Mouse (Mus musculus) thymus, postnatal 4 days (tissue): ENCODE data around the gene E2f8.

Experiments
- DNase-seq: peaks from one replicate; pipeline ENCODE4 v3.0.0; 2021

The E2f8 gene

DNA sequence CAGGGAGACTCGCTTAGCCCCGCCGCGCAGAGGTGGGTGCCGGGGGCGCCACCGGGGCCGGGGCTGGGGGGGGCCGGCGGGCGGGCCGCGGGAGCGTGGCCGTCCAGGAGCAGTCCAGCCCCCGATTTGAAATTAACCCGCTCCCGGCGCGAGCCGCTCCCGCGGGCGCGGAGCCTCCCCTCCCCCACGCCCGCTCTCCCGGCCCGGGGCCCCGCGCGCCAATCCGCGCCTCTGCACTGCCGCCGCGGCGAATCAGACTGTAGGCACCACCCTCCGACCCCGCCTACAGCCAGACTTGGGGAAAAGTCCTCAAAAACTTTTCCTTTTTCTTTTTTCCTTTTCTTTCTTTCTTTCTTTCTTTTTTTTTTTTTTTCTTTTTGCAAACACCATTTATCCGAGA lies at the start of gene E2f8:
Gene E2f8 (minus strand): TSS at position 111 of the 400 bp plus-strand sequence.
- peak; percentile 88 for DNase-seq

DNA sequence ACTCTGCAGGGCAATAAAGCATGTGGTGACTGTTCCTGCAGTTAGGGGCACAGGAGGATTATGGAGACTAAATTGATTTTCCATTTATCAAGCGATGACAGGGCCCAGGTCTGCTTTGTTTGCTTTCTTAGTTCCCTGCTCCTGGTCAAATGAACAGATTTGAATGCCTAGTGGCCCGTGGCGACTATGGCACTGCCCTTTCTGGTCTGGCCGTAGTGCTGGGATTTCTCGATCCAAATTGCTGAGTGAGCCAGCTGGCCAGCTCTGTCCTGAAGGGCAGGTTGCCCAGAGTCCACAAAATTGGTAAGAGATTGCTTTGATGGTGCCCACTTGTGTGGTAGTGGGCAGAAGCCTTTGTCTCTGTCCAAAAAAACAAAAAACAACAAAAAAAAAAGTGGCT lies 49.0 kb upstream of the E2f8 start:
- DNase-seq = no peak

DNA sequence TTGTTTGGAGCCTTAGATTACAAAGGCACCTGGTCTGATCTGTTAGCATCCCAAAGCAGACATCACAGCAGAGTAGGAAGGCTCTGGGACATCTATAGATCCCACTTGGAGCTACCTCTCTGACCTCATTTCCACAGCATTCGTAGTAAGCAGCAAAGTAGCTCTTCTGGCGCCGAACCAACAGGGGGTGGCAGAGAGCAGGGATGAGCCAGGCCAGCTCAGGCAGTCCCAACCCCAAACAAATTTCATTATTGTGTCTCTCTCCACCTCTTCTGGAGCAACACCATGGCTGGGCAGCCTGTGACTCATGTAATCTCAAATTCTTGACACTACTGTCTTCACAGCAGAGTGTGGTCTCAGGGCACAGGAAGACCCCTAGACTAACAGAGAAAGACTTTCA lies 47.0 kb upstream of the E2f8 start:
- DNase-seq = peak; percentile 88

GRCm38 (mm10) chr7:48925214-48925613 lies 43.8 kb upstream of the E2f8 start:
- DNase-seq = no peak

GRCm38 (mm10) chr7:48923620-48924019 lies 42.2 kb upstream of the E2f8 start:
- DNase-seq = no peak

DNA sequence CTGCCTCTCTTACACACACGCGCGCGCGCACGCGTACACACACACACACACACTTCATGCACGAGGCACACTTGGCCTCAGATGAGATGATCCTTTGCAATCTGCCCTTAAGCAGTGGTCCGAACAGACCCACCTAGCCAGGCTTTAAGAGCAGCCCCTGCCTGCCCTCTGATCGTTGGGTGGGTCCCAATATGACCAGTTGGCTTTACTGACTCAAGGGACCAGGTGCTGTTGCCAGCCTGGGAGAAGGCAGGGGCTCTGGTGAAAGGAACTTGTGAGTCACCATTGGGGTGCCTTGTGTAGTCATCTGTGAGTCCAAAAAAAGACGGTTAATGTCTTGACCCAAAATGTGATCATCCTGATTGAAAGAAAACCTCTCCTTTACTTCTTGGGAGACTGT lies 37.0 kb upstream of the E2f8 start:
- no peak for DNase-seq

- DNase-seq = no peak
Measured at GRCm38 (mm10) chr7:48917988-48918387, 36.6 kb upstream of the E2f8 start.

DNA sequence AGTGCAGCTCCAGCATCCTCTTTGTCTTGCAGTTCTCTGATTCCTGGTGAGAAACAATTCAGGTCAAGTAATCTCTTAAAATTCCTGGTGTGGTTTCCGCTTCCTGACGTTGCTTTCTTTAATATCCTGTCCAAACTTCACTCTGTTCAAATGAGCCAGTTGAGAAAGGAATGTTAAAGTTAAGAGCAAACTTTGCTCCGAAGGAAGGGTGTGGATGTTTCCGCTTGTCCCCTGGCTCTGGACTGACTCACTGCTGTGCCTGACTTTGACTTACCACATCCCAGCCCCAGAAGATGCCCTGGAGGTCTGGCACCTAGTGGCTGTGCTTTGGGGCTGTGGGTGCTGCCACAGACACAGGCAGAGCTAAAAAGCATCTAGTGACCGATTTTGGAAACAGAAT lies 36.1 kb upstream of the E2f8 start:
- DNase-seq = no peak

DNA sequence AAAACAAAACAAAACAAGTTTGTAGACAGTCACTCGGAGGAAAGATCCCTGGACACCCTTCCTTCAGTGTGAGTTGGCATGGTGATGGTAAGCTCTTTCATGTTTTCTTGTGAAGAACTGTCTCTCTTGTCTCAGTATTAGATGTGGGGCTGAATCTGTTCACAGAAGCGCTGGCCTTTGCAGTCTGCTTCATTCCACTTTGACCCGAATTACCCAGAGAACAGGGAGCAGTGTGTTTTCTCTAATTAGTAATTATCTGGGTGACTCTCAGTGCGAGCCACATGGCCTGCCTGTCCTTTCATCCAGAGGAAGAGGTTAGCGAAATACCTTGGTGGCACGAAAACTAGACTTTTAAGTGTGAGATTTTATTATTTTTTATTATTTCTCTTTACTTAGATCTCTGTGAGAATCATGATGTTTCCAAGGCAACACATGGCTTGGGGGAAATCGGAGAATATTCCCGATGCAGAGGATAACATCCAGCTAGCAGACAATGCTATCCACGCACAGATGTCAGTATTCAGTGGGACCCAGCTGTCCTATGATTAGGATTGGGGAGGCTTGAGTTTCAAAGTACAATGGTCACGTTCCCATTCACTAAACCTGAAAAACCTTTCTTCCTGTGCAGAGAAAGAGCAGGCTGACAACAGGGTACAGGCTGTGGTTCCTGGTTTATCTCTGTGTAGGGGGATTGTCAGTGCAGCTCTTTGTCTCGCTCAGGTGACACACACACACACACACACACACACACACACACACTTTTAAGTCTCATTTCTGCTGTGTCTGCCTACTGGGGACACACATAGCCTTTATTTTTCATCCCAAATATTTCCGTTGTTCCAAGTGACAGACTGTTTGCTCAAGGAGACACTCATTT lies 33.5 kb upstream of the E2f8 start:
- no peak for DNase-seq

GRCm38 (mm10) chr7:48911146-48911545 lies 29.8 kb upstream of the E2f8 start:
- DNase-seq = no peak

GRCm38 (mm10) chr7:48910282-48910681 lies 28.9 kb upstream of the E2f8 start:
- DNase-seq = no peak

- no peak for DNase-seq
Measured at GRCm38 (mm10) chr7:48909342-48909671, 27.9 kb upstream of the E2f8 start.

- peak; percentile 36 for DNase-seq
Measured at GRCm38 (mm10) chr7:48908521-48909341, 27.3 kb upstream of the E2f8 start, which contains the start of gene Nav2. Gene Nav2, plus strand, starts transcription at chr7:48908716.

DNA sequence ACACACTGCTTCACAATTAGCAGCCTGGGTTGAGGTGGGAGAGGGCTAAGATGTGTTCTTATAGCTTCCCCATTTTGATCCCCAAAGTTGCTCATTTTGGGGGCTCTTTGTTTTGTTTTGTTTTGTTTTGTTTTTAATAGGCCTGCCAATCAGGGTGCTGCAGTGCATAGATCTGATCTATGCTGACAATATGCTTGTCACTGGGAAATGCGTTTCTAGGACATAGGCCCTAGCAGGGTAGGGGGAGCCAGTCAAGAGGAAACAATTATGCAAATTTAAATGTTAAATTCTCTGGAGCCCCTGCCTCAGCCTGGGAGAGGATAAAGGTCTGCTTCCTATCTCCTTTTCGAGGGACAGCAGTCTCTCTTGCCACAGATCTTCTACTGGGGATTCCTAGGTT lies 21.1 kb upstream of the E2f8 start:
- DNase-seq = no peak

GRCm38 (mm10) chr7:48900408-48901167 lies 19.2 kb upstream of the E2f8 start:
- DNase-seq = peak; percentile 50

DNA sequence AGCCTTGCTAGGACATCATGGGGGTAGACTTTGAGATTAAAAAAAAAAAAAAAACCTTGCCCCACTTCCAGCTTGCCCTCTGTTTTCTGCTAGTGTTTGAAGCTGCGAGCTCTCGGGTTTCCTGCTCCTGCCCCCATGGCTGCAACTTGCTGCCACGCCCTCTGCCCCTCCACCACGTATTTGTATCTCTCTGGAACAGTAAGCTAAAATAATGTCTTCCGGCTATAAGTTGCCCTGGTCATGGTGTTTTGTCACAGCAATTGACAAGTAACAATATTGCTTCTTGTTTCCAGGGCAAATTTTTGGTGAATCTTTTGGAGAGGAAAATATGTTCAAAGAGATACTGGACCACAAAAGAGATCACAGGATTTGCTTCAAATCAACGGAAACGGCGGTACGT lies 17.0 kb upstream of the E2f8 start:
- no peak for DNase-seq

DNA sequence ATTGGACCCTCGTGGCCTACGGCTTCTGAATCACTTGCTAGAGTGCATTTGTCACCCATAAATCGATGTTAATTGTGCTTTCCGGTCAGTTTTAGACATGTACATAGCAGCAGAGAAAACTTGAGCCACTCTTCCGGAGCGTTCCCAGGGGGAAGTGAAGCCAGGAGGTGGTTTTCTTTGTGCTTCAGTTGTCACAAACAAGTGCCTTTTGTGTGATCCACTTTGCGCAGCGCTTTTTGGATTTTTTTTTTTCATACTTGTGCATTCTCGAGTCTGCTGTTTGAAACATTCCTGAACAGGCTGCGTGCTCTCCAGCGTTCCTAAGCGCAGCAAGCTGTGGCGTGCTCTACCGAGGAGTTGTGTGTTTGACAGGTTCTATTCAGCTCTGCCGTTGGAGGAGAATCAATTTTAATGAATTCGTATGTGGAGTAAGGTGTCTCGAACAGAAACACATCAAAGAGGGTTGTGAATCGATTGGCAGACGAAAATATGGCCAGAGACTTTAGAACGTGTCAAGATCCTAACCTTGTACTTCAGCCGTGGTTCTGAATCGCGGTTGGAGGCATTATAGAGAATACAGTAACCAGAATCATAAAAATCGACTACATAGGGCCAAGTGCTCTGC lies 16.3 kb upstream of the E2f8 start:
- no peak for DNase-seq

- no peak for DNase-seq
Measured at GRCm38 (mm10) chr7:48896051-48896450, 14.7 kb upstream of the E2f8 start.

GRCm38 (mm10) chr7:48895475-48895874 lies 14.1 kb upstream of the E2f8 start:
- DNase-seq = no peak

- DNase-seq = no peak
Measured at GRCm38 (mm10) chr7:48894763-48895162, 13.4 kb upstream of the E2f8 start.

DNA sequence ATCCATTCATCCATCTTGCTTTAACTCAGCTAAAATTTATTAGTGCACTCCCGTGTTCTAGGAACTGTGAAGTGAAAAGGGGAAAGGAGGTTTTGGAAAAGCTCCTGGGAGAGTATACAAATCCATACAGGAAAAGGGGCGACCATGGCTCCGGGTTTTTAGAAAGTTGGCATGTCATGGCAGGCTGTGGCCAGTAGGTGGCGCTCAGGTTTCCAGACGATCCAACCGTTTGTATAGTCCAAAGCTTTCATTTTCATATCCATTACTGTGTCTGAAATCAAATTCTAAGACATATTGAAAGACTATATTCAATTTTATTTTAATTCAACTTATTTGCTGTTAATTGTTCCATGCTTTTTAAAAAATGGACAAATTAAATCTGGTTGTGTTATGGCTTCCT lies 12.8 kb upstream of the E2f8 start:
- peak; percentile 76 for DNase-seq

GRCm38 (mm10) chr7:48893093-48893492 lies 11.7 kb upstream of the E2f8 start:
- no peak for DNase-seq

GRCm38 (mm10) chr7:48891029-48891428 lies 9.6 kb upstream of the E2f8 start:
- no peak for DNase-seq
